Mouse (Mus musculus) megakaryocyte-erythroid progenitor cell, adult 5-6 weeks (primary cell): ENCODE results near the gene Phkb. TPM values are rescaled to one million over a fixed set of nuclear protein-coding genes. Genes with fewer than 3 reads are reported as not detected.

Experiments
- ATAC-seq: replicated peaks from 2 replicates; pipeline ENCODE4 v1.8.0; 2016; ENCODE audit warnings: mild to moderate bottlenecking, inconsistent platforms; ENCODE audit not compliant: severe bottlenecking, poor library complexity, low FRiP score, low TSS enrichment
- total RNA-seq, 2 experiments: library from RNA; stranded (forward) in 1 of 2; stranded (reverse) in 1 of 2; fragments of 200-1000, 215-1000 nt in 1 of 2; fragments of >200 nt in 1 of 2; fragmentation: Nextera tagmentation in 1 of 2; gene quantifications; 2 replicates each; pipeline ENCODE4 v1.2.3; 2014 to 2017

Gene Phkb
- total RNA-seq, 2 experiments from 2014 or later: 14.2 to 33.2 TPM

GRCm38 (mm10) chr8:86059130-86059529, 218.4 kb downstream of the Phkb start:
- peak; percentile 50 for ATAC-seq

- ATAC-seq: no peak
Measured at GRCm38 (mm10) chr8:86063411-86063810, 222.7 kb downstream of the Phkb start.

DNA sequence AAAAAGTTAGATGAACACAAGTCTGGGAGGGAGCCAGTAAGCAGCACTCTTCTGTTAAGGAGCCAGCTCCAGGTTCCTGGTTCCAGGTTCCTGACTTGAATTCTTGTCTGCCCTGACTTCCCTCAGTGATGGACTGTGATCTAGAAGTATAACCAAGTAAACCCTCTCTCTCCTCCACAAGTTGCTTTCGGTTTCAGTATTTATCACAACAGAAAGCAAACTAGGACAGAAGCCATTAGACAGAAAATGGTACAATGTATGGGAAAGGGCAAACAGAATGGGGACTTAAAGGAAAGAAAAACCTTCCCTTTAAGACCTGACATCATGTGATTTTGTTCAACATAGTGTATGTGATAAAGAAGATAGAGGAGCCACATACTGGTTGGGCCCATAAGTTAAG, 238.7 kb downstream of the Phkb start:
- ATAC-seq: no peak

DNA sequence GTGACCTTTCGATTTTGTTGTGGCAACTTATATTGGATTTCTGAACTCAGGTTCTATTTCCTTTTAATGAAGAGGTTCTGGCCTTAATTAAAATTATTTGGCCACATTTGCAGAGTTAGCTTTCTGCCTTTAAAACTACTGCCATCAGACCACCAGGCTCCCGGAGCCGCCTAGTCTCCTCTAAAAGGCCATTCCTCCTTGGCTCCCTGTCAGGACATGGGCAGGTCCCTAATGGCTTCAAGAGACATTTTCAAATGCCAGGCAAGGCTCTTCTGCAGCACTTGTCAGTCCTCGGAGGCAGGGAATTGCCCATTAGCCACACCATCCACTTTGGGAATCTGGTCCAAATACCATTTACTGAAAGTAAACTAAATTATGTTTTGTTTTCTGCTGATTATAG, 242.6 kb downstream of the Phkb start:
- ATAC-seq: no peak

DNA sequence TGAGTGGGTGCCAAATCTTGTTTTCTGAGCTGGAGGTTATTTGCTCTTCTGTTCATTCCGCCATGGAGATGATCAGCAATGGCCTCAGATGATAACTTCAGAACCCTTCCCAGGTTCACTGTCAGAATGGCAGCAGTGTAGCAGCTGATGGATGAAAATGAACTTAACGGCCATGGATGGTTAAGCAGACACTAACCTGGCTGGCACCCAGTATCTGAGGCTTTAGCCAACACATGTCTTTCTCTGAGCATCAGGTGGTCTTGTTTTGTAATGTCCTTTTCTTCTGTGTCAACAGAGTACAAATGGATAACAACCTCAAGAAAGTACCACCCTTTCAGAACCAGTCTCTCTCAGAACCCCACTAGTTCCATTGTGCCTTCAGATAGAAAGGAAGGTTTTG, 246.0 kb downstream of the Phkb start:
- no peak for ATAC-seq

DNA sequence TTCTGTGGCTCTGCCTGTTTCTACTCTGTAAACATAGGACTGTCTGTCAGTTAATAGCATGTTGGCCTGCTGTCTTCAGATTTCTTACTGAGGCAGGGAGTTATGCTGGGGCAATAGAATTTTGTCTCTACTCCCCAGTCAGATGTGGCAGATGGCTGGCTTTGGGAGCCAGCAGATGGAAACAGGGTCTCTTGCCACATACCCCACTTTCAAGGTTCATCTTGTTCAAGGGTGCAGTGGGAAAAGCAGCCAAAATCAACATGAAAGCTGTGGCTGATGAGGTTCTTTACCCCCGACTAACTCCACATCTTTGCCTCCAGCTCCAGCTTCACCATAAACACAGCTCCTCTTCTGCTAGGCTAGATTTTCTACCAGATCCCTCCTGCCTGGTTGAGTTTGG, 246.7 kb downstream of the Phkb start:
- ATAC-seq: no peak

GRCm38 (mm10) chr8:86090666-86091065, 249.9 kb downstream of the Phkb start:
- ATAC-seq: no peak

Other genes with a start within 250 kb of the Phkb start
- 1.9 and 5.5 TPM in 2 replicates for gene Neto2, start 140.0 kb upstream of the Phkb start, total RNA-seq (2014; fragmentation: Nextera tagmentation)
- 3.1 and 6.9 TPM in 2 replicates for gene Neto2, start 140.0 kb upstream of the Phkb start, total RNA-seq (2017)
- gene Itfg1, start within 50 bp of the Phkb start, total RNA-seq (2014; fragmentation: Nextera tagmentation): 24.6 and 29.0 TPM in 2 replicates
- 22.3 and 28.3 TPM in 2 replicates for gene Itfg1, start within 50 bp of the Phkb start, total RNA-seq (2017)